Mouse (Mus musculus): ENCODE measurements around the gene Rassf1. TPM values are rescaled to one million over a fixed set of nuclear protein-coding genes. Genes with fewer than 3 reads are reported as not detected.
"Not testable (repeated sequence)": the region's sequence is repeated elsewhere in the genome, so short reads cannot be mapped to it uniquely, and the experiment has no call there.

Rassf1 gene
- polyA plus RNA-seq, 1 experiment from 2014 or later: 55.3 TPM

DNA sequence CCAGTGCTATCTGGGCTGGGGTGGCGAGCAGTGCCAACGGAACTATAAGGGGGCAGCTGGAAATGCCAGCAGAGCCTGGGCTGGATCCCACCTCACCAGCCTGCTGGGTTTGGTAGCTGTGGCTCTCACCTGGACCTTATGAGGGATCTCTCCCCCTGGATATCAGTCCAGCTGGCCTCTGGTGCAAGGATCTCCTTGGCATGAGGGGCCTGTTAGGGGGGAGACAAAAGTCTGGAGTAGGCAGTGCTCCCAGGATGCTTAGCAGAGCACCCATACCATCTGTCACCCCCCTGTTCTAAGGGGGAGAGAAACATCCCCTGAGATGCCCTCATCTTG is 20.9 kb downstream of the Rassf1 start:
- Histone ChIP-seq H3K36me3 (ENCODE audit: control insufficient read depth, insufficient read depth) (peaks cover 18% of the 10 kb centered on the region), H3K9ac (ENCODE audit: low read length) (peak overlapping the region; percentile 26; the same call in 1 of the 2 replicates), H3K9me3 (replicated peaks; ENCODE audit: control insufficient read depth, low read length) (no peaks in the 10 kb centered on the region), H3K27ac (ENCODE audit: low read length) (peak overlapping the region; percentile 29; the same call in 1 of the 2 replicates), H3K27me3 (ENCODE audit: control insufficient read depth, insufficient read depth, low read length) (no peaks in the 10 kb centered on the region), H3K4me3 (ENCODE audit: low read length) (no peak overlapping the region), H3K4me2 (ENCODE audit: low read depth, low read length) (no peak overlapping the region), H3K4me1 (ENCODE audit: control insufficient read depth, insufficient read depth, low read length) (peaks cover 45% of the 10 kb centered on the region)
- 98% methylated on average over 2 of the region's 2 CpGs for WGBS
- no peak for ATAC-seq (replicated peaks; ENCODE audit: extremely low read depth, insufficient read depth, low FRiP score)

DNA sequence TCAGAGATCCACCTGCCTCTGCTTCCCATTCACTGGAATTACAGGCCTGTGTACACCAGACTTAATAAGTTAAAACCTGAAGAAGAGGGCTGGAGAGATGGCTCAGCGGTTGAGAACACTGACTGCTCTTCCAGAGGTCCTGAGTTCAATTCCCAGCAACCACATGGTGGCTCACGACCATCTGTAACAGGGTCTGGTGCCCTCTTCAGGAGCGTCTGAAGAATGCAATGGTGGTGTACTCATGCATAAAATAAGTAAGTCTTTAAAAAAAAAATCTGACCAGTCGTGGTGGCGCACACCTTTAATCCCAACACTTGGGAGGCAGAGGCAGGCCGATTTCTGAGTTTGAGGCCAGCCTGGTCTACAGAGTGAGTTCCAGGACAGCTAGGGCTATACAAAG is 22.4 kb downstream of the Rassf1 start:
- H3K36me3 ChIP-seq (ENCODE audit: control insufficient read depth, insufficient read depth): peaks cover 18% of the 10 kb centered on the region
- H3K27me3 ChIP-seq (ENCODE audit: control insufficient read depth, insufficient read depth, low read length); H3K4me2 ChIP-seq (ENCODE audit: low read depth, low read length); ATAC-seq (replicated peaks; ENCODE audit: extremely low read depth, insufficient read depth, low FRiP score); H3K4me3 ChIP-seq (ENCODE audit: low read length); H3K9me3 ChIP-seq (replicated peaks; ENCODE audit: control insufficient read depth, low read length); H3K27ac ChIP-seq (ENCODE audit: low read length); H3K9ac ChIP-seq (ENCODE audit: low read length): not testable (repeated sequence)
- 83% methylated on average over 6 of the region's 6 CpGs for WGBS
- peaks cover 37% of the 10 kb centered on the region for H3K4me1 ChIP-seq (ENCODE audit: control insufficient read depth, insufficient read depth, low read length)

DNA sequence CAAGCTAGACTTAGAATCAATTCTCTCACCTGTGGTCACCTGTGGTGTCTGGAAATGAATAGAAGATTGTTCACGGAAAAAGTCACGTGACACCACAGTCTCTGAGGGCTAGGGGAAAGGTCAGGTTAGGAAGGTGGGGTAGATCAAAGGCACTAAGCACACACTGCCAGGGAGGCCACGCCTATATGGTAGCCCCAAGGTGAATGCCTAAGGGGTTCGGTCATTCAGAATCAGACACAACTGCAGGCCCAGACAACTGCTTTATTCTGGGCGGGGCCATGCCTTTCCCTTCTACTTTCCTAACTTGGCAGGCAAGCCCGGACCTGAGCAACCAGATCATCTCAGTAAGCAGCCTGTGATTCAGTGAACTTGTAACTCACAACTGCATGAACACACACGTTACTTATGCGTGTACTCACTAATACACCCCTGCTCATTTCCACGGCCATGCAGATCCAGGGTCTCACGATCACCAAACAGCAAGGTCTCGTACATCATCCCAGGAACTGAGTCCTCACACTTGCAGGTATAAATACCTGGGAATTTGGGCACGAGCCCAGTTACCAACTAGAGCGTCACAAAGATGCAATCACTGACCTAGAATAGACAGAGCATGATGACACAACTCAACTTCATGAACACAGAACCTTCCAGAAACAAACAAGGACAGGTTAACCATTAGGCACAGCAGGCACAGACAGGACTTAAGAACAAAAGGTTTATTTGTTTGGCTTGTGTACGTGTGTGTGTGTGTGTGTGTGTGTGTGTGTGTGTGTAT is 24.4 kb downstream of the Rassf1 start:
- H3K4me1 ChIP-seq (ENCODE audit: control insufficient read depth, insufficient read depth, low read length): peaks cover 34% of the 10 kb centered on the region
- no peak for ATAC-seq (replicated peaks; ENCODE audit: extremely low read depth, insufficient read depth, low FRiP score)
- no peaks in the 10 kb centered on the region for H3K9me3 ChIP-seq (replicated peaks; ENCODE audit: control insufficient read depth, low read length)
- no peaks in the 10 kb centered on the region for H3K27me3 ChIP-seq (ENCODE audit: control insufficient read depth, insufficient read depth, low read length)
- 79% methylated on average over 14 of the region's 14 CpGs for WGBS
- no peak overlapping the region for H3K4me3 ChIP-seq (ENCODE audit: low read length)
- H3K4me2 ChIP-seq (ENCODE audit: low read depth, low read length): no peak overlapping the region; the same call in 1 of the 2 replicates
- H3K27ac ChIP-seq (ENCODE audit: low read length): peak overlapping the region; percentile 70
- peaks cover 18% of the 10 kb centered on the region for H3K36me3 ChIP-seq (ENCODE audit: control insufficient read depth, insufficient read depth)
- no peak overlapping the region for H3K9ac ChIP-seq (ENCODE audit: low read length)

DNA sequence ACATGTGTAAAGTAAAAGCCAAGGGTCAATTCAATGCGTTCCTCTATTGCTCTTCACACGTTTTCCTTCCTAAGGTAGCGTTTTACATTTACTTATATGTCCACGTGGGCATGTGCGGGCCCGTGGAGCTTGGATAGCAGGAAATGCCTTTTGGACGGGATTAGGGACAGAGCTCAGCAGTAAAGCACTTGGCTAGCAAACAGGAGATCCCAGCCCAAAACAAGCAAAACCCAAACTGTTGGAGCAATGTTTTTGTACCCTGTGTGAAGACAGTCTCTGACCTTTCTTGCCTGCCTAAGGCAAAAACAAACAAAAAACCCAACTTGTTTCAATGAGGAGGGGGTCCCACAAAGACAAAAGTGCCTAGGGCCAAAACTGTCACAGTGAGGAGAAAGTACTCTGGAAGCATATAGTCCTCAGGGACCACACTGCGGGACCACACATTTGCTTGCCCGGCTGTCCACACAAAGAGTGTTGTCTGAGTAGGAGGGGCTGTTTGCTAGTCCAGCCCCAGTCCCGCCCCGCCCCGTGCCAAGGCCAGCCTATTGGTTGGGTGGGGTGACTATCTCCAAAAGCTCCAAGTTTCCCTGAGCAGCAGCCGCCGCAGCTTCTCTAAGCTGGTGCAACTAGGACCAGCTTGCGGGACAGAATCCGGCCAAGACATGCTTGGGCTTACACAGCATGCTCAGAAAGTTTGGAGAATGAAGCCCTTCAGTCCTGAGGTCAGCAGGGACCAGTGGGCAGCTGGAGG is 25.2 kb downstream of the Rassf1 start, which contains the start of gene Hyal1:
TSS of gene Hyal1 (plus strand) at position 571 of the 751 bp plus-strand sequence.
- peak within 1 kb of the TSS; percentile 63 for H3K9ac ChIP-seq (ENCODE audit: low read length)
- H3K9me3 ChIP-seq (replicated peaks; ENCODE audit: control insufficient read depth, low read length): no peaks in the 10 kb centered on the region
- WGBS: 24% methylated on average over 16 of the region's 16 CpGs
- H3K27me3 ChIP-seq (ENCODE audit: control insufficient read depth, insufficient read depth, low read length): no peaks in the 10 kb centered on the region
- H3K36me3 ChIP-seq (ENCODE audit: control insufficient read depth, insufficient read depth): peaks cover 16% of the 10 kb centered on the region
- peak within 1 kb of the TSS; percentile 34 for H3K4me3 ChIP-seq (ENCODE audit: low read length)
- peaks cover 31% of the 10 kb centered on the region for H3K4me1 ChIP-seq (ENCODE audit: control insufficient read depth, insufficient read depth, low read length)
- H3K27ac ChIP-seq (ENCODE audit: low read length): peak within 1 kb of the TSS; percentile 70
- peak; percentile 72 for ATAC-seq (replicated peaks; ENCODE audit: extremely low read depth, insufficient read depth, low FRiP score)
- H3K4me2 ChIP-seq (ENCODE audit: low read depth, low read length): peak within 1 kb of the TSS; percentile 60

DNA sequence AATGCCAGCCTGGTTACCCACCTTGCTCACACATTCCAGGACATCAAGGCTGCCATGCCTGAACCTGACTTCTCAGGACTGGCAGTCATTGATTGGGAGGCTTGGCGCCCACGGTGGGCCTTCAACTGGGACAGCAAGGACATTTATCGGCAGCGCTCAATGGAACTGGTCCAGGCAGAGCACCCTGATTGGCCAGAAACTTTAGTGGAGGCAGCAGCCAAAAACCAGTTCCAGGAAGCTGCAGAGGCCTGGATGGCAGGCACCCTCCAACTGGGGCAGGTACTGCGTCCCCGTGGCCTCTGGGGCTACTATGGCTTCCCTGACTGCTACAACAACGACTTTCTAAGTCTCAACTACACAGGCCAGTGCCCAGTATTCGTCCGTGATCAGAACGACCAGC is 26.5 kb downstream of the Rassf1 start:
- Histone ChIP-seq H3K9ac (ENCODE audit: low read length) (no peak overlapping the region), H3K27me3 (ENCODE audit: control insufficient read depth, insufficient read depth, low read length) (no peaks in the 10 kb centered on the region), H3K4me2 (ENCODE audit: low read depth, low read length) (peak overlapping the region; percentile 5; the same call in 1 of the 2 replicates), H3K4me1 (ENCODE audit: control insufficient read depth, insufficient read depth, low read length) (peaks cover 31% of the 10 kb centered on the region), H3K36me3 (ENCODE audit: control insufficient read depth, insufficient read depth) (peaks cover 4% of the 10 kb centered on the region), H3K4me3 (ENCODE audit: low read length) (no peak overlapping the region), H3K27ac (ENCODE audit: low read length) (no peak overlapping the region), H3K9me3 (replicated peaks; ENCODE audit: control insufficient read depth, low read length) (no peaks in the 10 kb centered on the region)
- no peak for ATAC-seq (replicated peaks; ENCODE audit: extremely low read depth, insufficient read depth, low FRiP score)
- WGBS: 91% methylated on average over 10 of the region's 10 CpGs

DNA sequence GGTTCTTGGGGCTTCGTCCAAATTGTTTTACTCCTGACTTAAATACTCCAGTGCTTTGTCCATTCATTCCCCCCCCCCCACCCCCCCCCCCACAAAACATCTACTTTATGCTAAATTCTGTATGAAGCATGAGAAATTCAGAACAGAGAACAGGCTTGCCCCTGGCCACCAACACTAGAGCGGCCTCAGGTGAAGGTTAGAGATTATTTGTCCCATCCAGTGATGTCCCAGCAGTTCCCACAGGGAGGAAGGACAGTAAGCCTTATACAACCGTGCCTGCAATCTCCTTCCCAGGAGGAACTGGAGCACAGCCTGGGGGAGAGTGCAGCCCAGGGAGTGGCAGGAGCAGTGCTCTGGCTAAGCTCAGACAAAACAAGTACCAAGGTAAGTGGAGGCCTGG is 27.2 kb downstream of the Rassf1 start, which contains the start of gene Naa80:
TSS of gene Naa80 (plus strand) at position 301 of the 400 bp plus-strand sequence.
- no peaks in the 10 kb centered on the region for H3K27me3 ChIP-seq (ENCODE audit: control insufficient read depth, insufficient read depth, low read length)
- H3K36me3 ChIP-seq (ENCODE audit: control insufficient read depth, insufficient read depth): peaks cover 7% of the 10 kb centered on the region
- no peaks in the 10 kb centered on the region for H3K9me3 ChIP-seq (replicated peaks; ENCODE audit: control insufficient read depth, low read length)
- peak within 1 kb of the TSS; percentile 5; the same call in 1 of the 2 replicates for H3K4me2 ChIP-seq (ENCODE audit: low read depth, low read length)
- H3K4me3 ChIP-seq (ENCODE audit: low read length): no peak within 1 kb of the TSS
- H3K9ac ChIP-seq (ENCODE audit: low read length): no peak within 1 kb of the TSS
- WGBS: 73% methylated on average over 3 of the region's 3 CpGs
- peaks cover 31% of the 10 kb centered on the region for H3K4me1 ChIP-seq (ENCODE audit: control insufficient read depth, insufficient read depth, low read length)
- ATAC-seq (replicated peaks; ENCODE audit: extremely low read depth, insufficient read depth, low FRiP score): no peak
- no peak within 1 kb of the TSS for H3K27ac ChIP-seq (ENCODE audit: low read length)

DNA sequence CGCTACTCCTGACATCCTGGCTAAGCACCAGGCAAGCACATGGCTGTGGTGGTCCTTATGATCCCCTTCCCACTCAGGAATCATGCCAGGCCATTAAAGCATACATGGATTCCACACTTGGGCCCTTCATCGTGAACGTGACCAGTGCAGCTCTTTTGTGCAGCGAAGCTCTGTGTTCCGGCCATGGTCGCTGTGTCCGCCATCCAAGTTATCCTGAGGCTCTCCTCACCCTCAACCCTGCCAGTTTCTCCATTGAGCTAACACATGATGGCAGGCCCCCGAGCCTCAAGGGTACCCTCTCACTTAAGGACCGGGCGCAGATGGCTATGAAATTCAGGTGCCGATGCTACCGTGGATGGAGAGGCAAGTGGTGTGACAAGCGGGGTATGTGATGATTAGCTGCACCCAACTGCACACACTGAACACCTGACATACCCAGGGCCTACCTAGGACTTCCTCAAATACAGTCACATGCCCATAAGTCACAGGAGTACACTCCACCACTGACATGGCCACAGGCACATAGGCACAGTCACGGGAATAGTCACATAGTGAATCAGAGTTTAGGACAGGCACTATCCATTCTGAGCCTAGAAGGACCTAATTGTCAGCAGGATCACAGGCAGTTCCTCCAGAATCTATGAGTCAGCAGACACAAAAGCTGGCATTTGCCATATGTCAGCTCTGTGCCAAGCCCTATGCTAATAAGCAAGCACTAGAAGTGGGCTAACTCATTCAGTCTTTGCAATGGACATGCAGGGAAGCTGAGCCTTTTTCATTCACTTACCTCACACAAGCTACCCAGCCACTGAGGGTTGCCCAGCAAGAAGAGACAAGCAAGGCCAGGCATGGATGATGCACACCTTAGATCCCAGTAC is 27.9 kb downstream of the Rassf1 start:
- ATAC-seq (replicated peaks; ENCODE audit: extremely low read depth, insufficient read depth, low FRiP score): no peak
- no peak overlapping the region for H3K4me3 ChIP-seq (ENCODE audit: low read length)
- no peak overlapping the region for H3K4me2 ChIP-seq (ENCODE audit: low read depth, low read length)
- H3K9me3 ChIP-seq (replicated peaks; ENCODE audit: control insufficient read depth, low read length): no peaks in the 10 kb centered on the region
- H3K4me1 ChIP-seq (ENCODE audit: control insufficient read depth, insufficient read depth, low read length): peaks cover 31% of the 10 kb centered on the region
- peaks cover 7% of the 10 kb centered on the region for H3K36me3 ChIP-seq (ENCODE audit: control insufficient read depth, insufficient read depth)
- 92% methylated on average over 14 of the region's 14 CpGs for WGBS
- H3K27me3 ChIP-seq (ENCODE audit: control insufficient read depth, insufficient read depth, low read length): no peaks in the 10 kb centered on the region
- no peak overlapping the region for H3K27ac ChIP-seq (ENCODE audit: low read length)
- no peak overlapping the region for H3K9ac ChIP-seq (ENCODE audit: low read length)

DNA sequence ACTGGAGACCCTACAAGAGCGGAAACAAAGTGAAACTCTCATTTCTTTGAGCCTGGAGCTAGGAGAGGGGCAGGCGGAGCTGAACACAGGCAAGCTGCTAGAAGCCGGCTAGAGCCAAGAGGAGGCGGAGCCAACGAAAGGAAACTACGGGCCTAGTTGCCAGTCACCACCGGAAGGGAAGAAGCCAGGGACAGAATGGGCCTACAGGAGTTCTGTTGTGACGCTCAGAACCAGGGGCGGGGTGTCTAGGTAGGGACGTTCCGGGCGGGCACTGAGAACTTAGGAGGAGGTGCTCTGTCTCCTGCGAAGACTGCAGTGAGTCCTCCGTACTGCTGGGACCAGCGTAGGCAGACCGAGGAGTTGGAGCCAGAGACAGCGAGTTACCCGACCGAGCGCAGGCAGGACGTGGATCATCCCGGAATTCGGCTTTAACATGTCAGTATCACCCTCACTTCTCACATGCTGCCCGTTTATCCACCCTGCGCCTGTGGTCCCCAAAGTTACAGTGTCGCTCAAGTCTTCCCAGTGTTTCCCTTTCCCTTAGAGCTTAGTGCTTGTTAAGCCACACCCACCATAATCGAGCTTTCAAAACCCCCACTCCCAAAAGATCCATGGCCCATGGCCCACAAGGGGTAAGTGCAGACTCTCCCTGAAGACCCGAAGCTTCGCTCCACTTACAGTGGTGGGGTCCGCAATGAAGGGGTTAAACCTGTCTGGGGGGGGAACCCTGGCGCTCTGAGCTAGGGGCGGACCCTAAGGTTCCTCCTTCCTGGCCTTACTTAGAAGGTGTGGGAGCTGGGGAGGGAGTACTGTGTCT is 29.4 kb downstream of the Rassf1 start, which contains the start of gene Hyal3:
TSS of gene Hyal3 (plus strand) at position 318 of the 817 bp plus-strand sequence.
- peak; percentile 77 for ATAC-seq (replicated peaks; ENCODE audit: extremely low read depth, insufficient read depth, low FRiP score)
- Histone ChIP-seq H3K4me3 (ENCODE audit: low read length) (peak within 1 kb of the TSS; percentile 68), H3K4me2 (ENCODE audit: low read depth, low read length) (peak within 1 kb of the TSS; percentile 82), H3K27me3 (ENCODE audit: control insufficient read depth, insufficient read depth, low read length) (no peaks in the 10 kb centered on the region), H3K27ac (ENCODE audit: low read length) (peak within 1 kb of the TSS; percentile 88), H3K9me3 (replicated peaks; ENCODE audit: control insufficient read depth, low read length) (no peaks in the 10 kb centered on the region), H3K36me3 (ENCODE audit: control insufficient read depth, insufficient read depth) (peaks cover 3% of the 10 kb centered on the region; the same call in 1 of the 2 replicates), H3K9ac (ENCODE audit: low read length) (peak within 1 kb of the TSS; percentile 84), H3K4me1 (ENCODE audit: control insufficient read depth, insufficient read depth, low read length) (peaks cover 31% of the 10 kb centered on the region)
- WGBS: under 1% methylated on average over 32 of the region's 32 CpGs

Data from heart, embryonic 16.5 days (tissue).